Mouse (Mus musculus): ENCODE measurements at regions not wholly inside any gene's neighbourhood (a gene's known extent, or its start where the extent isn't known, plus 50 kb on each side); places are given as distances from the start of the nearest gene placed in this dataset.
"Not testable (repeated sequence)": the region's sequence is repeated elsewhere in the genome, so short reads cannot be mapped to it uniquely, and the experiment has no call there.

- no peak for DNase-seq (ENCODE audit: low spot score)
Measured at GRCm38 (mm10) chr14:18511094-18511493, 179.4 kb upstream of the Ube2e1 start.

- no peak for DNase-seq (ENCODE audit: low spot score)
Measured at GRCm38 (mm10) chr14:18508359-18508647, 176.6 kb upstream of the Ube2e1 start.

GRCm38 (mm10) chr14:18507582-18508358, 176.1 kb upstream of the Ube2e1 start:
- DNase-seq (ENCODE audit: low spot score) = no peak

- peak; percentile 70 for DNase-seq (ENCODE audit: low spot score)
Measured at GRCm38 (mm10) chr14:18506168-18506567, 174.5 kb upstream of the Ube2e1 start.

DNA sequence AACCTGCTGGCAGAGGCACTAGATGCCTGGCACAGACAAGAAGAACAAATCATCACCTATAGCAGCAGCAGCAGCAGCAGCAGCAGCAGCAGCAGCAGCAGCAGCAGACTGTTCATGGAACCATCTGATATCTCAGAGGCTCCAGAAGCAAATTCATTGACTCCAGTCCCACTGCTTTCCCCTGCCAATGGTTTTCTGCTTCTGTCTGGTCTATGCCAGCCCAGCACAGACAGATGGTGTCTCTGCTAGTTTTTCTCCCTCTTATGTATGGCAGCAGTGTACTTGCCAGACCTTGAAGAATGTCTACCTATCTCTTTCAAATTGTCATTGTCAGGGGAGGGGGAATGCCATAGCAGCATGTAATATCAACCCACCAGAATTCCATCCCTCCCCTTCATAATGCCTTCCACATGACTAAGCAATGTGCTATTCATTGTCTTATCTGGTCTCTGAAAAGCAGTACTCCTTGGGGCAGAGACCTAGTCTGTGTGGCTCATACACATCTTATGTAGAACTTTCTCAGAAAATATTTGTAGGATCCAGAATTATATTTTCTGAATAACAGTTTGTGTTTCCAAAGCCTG, 168.7 kb upstream of the Ube2e1 start:
- DNase-seq (ENCODE audit: low spot score) = peak; percentile 29

DNA sequence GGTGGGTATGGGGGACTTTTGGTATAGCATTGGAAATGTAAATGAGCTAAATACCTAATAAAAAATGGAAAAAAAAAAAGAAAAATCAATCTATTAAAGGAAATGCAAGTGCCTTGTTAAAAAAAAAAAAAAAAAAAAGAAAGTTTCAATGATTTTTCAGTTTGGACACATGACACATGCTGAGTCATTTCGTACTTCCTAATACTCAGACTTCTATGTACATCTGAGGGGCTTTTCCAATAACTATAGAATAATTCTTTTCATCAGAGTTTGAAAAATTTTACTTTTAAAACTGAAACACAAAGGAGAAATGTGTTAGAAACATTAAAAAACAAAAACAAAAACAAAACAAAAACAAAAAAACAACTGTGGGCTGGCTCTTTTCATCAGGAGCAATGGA, 162.4 kb upstream of the Ube2e1 start:
- no peak for DNase-seq (ENCODE audit: low spot score)

DNA sequence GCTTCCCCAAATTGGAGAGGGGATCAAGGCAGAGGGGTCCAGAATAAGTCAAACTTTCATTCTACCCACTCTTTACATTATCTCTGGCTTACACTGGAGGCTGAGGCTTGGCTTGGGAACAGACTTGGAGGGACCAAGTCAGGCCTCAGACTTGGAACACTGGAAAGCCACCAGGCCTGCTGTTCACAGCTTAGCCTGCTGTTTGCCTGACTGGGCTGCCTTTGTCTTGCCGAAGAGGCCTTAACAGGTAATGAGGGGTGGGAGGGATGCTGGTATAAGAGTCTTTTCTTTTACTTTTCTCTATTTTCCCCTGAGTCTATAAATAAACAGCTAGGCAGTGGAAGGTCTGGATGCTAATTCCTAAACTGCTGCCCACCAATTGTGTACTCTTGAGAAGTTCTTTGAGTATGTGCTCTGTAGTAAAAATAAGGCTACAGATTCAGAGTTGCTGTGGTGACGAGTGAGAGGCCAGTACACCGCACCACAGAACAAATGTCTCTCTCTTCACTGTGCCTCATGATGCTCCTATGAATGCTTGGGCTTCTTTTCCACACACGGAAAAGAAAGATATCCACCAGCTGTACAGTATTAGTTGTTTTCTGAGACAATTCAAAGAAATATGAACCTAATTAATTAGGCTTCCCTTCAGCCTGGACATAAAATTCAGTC, 154.6 kb upstream of the Ube2e1 start:
- DNase-seq (ENCODE audit: low spot score) = no peak

GRCm38 (mm10) chr14:18485526-18485925, 153.9 kb upstream of the Ube2e1 start:
- DNase-seq (ENCODE audit: low spot score) = no peak

- DNase-seq (ENCODE audit: low spot score) = no peak
Measured at GRCm38 (mm10) chr14:18476795-18477320, 145.2 kb upstream of the Ube2e1 start.

DNA sequence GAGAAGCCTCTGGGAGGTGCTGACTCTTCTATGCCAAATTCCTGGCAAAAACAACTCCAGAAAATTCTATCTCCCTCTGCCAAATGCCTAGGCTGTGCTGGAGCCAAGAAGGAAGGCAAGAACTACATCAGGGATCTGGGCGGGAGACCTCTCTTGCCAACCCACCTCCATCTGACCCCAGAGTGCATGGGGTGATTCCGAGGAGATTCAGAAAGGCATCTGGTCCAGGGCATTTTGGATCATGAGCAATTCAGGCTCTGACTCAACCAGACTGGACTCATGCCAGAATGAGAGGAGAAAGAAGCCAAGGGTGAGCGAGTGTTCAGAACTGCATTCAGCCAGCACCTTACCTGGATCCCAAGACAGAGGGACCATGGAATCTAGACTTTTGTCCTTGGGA, 137.0 kb upstream of the Ube2e1 start:
- no peak for DNase-seq (ENCODE audit: low spot score)

GRCm38 (mm10) chr14:18466864-18467263, 135.2 kb upstream of the Ube2e1 start:
- not testable (repeated sequence) for DNase-seq (ENCODE audit: low spot score)

GRCm38 (mm10) chr14:18464199-18464598, 132.5 kb upstream of the Ube2e1 start:
- DNase-seq (ENCODE audit: low spot score) = not testable (repeated sequence)

GRCm38 (mm10) chr14:18463230-18463873, 131.7 kb upstream of the Ube2e1 start:
- no peak for DNase-seq (ENCODE audit: low spot score)

- no peak for DNase-seq (ENCODE audit: low spot score)
Measured at GRCm38 (mm10) chr14:18462381-18462780, 130.7 kb upstream of the Ube2e1 start.

DNA sequence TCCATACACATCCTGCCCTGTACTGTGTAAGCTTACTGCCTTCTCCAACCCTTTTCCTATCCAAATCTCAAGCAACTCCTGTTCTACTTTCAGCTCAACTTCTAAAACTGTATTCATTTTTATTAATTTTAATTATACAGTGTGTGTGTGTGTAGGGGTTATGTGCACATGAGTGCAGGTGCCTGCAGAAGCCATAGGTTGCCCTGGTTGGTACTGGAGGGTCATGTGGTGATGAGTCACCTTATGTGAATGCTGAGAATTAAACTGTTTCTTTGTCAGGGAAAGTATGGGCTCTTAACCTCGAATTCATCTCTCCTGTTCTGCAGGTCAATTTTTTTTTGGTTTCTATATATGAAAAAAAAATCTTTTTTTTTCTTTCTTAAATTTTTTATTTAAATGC, 117.0 kb upstream of the Ube2e1 start:
- DNase-seq (ENCODE audit: low spot score) = no peak

GRCm38 (mm10) chr14:18444492-18444891, 112.8 kb upstream of the Ube2e1 start:
- no peak for DNase-seq (ENCODE audit: low spot score)

- not testable (repeated sequence) for DNase-seq (ENCODE audit: low spot score)
Measured at GRCm38 (mm10) chr14:18428968-18429367, 97.3 kb upstream of the Ube2e1 start.

GRCm38 (mm10) chr14:18425887-18426286, 94.2 kb upstream of the Ube2e1 start:
- DNase-seq (ENCODE audit: low spot score) = no peak

- no peak for DNase-seq (ENCODE audit: low spot score)
Measured at GRCm38 (mm10) chr14:18416839-18417238, 85.2 kb upstream of the Ube2e1 start.

GRCm38 (mm10) chr14:18416319-18416718, 84.7 kb upstream of the Ube2e1 start:
- DNase-seq (ENCODE audit: low spot score) = no peak

DNA sequence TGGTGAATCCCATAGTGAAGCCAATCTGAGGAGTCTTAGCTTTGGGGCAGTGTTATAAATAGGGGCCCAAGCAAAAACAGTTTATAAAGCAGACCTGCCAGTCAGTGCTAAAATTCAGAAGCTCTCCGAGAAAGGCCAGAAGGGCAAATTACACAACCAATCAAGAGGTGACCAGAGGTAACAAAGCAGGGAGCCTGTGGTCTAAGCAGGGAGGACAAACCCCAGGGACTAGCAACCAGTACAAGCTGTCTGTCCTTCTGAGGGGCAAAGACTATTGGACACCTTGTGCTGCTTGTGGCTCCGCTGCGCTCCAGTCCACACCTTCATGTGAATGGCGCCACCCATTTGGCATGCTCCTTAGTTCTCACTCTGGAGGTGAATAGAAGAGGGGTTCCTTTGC, 67.3 kb upstream of the Ube2e1 start:
- no peak for DNase-seq (ENCODE audit: low spot score)

GRCm38 (mm10) chr14:18396206-18396764, 64.6 kb upstream of the Ube2e1 start:
- no peak for DNase-seq (ENCODE audit: low spot score)
